Mouse (Mus musculus) T-helper 1 cell (primary cell): ENCODE measurements at regions not wholly inside any gene's neighbourhood (a gene's known extent, or its start where the extent isn't known, plus 50 kb on each side); places are given as distances from the start of the nearest gene placed in this dataset.

ENCODE experiments used
- in situ Hi-C: fragments of 300-600 bp; cut with MboI, MseI; formaldehyde crosslinking; loops from one replicate; pipeline ENCODE4 v1.15.1; 2025; ENCODE audit warnings: high pct_unique_total_duplicates

- in situ Hi-C loops: loop anchor here (10.0 kb wide), 1 partner anchor 1401 kb away; no protein-coding TSS in a partner anchor
These were observed 732.3 kb downstream of the Sis start for GRCm38 (mm10) chr3:72235322-72235721.

- in situ Hi-C loops: loop anchor here (10.0 kb wide), 1 partner anchor 1873 kb away; no protein-coding TSS in a partner anchor
These were observed 739.8 kb downstream of the Sis start for GRCm38 (mm10) chr3:72227818-72228217.
